Mouse (Mus musculus) adipocyte (in vitro differentiated cells): ENCODE results near the gene Stk39.

Experiments used
- DNase-seq: peaks from one replicate; pipeline ENCODE4 v3.0.0-alpha.2; 2016; ENCODE audit warnings: low spot score

Stk39 gene

DNA sequence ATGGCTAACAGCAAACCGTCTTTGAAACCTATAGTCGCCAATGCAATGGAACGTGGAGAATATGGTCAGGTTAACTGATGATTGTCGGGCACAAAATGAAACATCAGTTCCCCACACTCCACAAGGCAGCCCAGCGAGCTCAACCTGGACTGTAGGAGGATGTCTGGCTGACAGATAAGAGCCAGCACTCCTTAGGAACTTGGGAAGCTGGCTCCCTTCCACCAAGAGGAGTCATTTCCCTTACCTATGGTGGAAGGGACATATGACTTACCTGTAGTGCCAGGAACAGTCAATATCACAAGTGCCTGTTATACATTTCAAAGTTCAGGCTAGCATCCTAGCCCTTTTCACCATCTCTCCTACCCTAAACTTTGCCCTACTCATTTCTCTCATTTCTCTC is 14.0 kb downstream of the Stk39 start:
- no peak for DNase-seq

DNA sequence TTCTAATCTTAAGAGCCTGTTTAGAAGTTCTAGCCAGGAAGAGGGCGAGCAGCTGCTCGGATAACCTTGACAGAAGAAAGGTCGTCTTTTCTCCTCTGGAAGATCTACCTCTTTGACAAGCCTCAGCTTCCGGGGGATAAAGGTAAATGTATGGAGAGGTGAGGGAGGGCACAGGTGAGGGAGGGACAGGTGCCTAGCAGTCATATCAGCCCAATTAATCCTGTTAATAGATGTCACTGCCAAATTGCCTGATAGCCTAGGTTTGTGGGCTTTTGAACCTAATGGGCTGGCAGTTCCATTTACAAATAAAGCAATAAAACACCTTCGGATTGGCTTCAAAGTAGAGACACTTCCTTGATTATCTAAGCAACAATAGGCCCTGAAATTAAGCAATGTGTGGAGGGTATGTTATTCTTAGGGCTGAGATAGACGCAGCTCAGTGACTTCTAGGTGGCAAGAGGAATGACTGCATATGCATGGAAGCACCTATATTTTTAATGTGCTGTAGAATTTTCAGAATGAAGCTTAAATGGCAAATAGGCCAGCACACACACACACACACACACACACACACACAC is 14.5 kb downstream of the Stk39 start:
- no peak for DNase-seq

DNA sequence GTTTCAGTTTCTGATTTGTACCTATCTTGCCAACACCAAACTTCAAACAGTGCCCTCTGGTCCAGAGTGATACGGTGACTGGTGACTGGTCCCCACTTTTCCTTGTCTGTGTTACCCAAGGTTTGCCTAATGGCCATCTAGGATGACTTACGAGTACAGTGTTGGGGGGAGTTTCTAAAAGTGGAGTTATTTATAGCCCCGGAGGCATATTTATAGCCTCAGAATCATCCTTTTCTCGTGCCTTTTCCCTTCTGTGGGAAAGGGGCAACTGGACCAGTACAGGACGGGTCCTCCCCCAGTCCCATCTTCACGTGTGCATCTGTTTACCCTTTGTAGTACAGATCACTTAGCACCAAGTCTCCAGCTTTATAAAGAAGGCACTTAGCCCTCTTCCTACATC is 15.2 kb downstream of the Stk39 start:
- DNase-seq = no peak

DNA sequence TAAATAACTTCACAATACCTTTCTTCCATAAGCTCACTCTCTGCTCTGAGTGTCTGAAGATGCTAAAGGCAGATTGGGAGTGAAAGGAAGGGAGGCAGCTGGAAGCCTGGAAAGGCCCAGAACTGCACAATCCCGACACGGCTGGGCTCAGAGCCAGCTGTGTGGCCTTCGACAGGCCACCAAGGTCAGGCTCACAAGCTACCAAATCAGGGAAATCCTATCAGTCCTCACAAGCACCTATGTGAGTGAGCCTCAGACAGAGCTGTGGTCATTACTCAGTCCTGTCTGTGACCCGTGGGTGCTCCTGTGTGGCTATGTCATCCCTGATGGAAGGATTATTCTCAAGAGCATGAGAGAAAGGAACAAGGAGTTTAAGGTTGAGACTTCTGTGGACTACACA is 19.7 kb downstream of the Stk39 start:
- DNase-seq = no peak

DNA sequence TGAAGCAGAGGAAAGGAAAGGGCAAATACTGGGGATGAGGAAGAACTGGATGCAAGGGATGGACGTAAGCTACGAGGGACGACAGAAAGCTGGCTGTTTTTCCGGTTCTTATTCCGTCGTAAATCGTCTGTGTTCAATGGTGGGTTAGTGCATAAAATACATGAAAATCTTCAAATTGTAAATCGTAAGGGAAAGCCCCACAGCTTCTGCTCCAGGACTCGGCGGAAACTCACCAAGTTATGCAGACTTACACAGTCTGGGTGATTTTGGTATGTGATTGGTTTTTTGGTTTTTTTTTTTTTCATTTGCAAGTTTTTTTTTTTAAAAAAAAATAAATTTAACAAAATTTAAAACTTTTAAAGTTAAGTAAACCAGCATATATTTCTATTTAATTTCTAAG is 24.0 kb downstream of the Stk39 start:
- DNase-seq = no peak

DNA sequence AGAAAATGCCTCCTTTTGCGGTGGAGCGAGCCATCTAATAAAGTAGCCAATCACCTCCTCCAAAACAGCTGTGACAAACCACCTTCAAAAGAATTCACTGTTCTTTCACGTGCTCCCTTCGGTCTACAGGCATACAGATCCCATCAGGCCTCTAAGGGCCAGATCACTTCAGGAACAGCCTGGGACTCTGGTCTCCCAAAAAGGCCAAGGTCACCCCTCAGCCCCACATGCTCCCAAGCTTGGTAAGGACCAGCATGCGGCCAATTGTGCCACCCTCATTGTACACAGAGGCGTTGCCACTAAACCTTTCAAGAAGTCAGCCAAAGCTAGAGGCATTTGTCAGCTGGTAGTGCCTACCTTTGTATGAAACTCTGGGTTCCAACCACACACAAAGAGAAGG is 28.9 kb downstream of the Stk39 start:
- no peak for DNase-seq

DNA sequence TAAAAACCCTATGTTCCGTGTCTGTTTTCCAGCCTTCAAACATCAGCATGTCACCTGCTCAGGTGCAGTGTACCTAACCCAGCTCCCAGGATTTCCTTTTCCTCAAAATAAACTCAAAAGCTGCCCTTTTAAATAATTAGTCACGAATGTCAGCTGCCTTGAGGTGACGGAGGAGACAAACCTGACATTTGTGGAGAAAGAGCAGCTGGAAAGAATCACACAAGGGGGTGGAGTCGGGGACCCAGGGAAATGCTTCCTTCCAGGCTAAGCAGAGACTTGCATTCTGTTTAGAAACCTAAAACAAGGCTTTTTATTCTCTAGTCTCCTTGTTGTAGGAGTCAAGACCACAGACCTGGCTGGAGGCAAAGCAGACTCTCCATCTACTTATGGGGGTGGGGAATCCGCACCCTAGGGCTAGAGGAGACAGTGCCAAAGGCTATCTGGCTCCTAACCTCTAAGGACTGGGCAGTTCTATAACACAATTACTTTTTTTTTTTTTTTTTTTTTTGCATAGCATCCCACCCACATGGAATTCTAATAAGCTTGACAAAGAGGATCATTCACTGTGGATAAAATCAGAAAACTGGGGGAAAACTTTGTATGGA is 29.9 kb downstream of the Stk39 start:
- DNase-seq = no peak

DNA sequence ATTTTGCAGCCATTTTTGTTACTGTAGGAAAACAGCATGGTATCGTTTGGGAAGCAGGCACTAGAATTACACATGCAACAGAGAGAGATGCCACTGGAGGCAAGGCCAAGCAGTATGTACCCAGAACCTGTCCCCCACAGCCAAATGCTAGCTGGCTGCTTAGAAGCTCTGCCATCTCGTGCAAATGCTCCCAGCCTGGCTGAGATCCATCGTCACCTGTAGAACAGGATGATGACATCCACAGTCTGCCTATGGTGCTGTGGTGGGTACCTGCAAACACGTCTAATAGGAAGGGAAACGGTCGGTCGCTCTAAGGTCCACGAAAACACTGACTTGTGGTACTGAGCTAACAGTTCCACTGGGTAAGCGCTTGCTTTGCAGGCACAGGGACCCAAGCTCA is 32.5 kb downstream of the Stk39 start:
- DNase-seq = no peak

DNA sequence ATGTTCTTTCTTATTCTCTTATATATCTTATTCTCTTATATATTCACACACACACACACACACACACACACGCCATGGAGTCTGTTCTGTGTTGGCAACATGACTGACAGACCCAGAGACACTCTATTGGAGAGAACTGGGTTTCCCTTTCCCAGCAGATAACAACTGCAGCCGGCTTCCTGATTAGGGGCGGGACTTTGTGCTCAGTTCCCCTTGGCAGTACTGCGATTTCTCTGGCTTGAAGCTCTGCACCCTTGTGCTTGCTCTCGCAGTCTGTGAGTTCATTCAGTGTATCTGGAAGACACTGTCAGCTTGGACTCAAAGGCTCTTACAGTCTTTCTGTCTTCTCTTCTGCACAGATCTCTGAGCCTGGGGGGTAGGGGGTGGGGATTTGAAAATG is 34.1 kb downstream of the Stk39 start:
- DNase-seq = no peak

DNA sequence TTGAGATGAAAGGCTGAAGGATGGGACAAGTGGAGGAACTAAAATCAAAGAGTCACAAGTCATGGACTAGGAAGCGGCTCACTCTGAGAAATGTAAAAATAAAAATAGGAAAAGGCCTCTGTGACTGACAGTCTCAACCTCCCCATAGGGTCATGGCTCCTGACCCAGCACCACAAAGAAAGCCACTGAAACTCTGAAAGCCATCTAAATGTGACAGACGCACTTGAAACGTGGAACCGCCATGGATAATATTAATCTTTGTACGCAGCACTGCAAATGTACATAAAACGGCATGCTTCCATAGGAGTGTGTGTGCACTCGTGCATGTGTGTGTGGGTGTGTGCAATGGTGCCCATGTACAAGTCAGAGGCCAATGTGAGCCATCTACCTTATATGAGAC is 34.9 kb downstream of the Stk39 start:
- no peak for DNase-seq

DNA sequence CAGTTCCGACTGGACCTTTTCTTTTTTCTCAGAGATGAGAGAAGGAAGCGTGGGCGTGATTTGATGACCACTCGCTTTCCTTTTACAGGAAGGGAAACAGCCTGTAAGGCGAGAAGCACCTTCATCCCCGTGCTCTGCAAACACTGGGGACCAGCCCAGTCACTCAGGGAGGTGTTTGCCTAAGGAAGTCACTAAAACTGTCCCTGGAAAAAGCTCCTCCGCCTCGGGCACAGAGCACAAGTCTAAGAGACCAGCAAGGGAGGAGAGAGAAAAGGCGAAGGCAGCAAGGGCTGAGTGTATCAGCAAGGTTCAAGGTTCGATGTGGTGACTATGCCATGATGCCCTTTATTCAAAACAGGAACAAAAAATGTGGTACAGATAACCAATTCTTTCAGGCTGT is 35.8 kb downstream of the Stk39 start:
- no peak for DNase-seq

DNA sequence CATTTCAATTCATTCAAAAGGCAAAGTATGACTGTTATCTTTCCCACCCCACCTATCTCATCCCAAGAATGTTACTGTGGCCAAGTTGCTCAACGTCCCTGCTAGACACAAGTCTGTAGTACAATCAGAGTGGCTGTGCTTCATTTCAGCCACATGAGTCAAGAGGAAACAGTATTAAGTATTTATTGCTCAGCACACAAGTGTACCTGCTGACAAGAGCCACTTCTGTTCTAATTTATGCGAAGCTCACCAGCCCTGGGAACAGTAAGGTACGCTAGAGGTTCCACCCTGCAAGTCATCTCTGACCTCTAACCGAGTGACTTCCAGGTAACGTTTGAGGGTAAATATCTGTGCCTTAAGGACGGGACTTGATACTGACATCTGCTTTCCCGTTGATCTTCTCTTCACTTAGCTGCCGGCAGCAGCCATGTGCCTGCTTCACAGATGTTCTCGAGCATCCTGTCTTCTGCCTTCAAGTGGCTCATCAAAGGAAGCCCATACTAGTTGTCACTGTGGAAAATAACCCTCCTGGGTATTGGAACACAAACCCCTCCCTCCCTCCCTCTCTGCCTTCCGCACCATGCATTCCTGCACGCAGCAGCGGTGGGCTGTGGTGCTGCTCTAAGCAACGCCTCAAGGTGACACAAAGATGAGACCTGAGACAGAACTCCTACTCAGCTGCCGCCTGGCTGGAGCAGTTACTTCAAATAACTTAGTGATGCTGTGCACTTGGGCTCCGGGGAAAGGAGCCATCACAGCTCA is 36.4 kb downstream of the Stk39 start:
- no peak for DNase-seq

DNA sequence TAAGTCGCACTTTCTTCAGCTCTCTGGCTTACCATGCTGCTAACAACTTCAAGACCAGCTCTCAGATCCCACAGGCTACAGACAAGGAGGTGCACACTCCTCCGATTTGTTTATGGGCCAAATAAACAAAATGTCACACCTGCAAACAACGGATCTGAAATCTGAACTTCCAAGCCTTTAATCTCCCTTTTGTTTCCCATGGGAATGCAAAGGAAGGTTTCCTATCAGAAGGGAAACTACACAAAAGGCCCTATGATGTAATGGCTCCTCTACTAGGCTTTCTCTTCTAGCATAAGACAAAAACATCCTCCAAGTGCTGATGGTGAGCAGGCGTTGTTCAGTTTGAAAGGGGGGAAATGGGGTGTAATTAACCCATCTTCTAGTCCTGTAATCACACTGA is 37.1 kb downstream of the Stk39 start:
- no peak for DNase-seq

DNA sequence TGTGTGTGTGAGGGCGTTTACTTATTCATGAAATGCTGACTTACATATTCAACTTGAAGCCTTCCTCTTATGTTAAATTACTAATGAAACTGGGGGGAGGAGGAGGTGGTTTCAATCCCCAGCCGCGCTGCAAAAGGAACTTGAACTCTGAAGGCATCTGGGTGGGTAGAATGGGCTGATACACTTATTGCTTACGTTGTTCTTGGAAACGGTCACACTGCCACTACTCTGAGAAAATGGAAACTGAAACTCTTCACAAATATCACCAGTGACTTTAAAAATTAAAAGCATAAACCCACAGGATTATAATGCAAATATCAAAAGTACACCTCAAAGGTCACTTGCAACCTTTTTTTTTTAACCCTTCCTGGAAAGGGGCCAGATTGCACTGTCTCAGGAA is 37.5 kb downstream of the Stk39 start:
- no peak for DNase-seq

DNA sequence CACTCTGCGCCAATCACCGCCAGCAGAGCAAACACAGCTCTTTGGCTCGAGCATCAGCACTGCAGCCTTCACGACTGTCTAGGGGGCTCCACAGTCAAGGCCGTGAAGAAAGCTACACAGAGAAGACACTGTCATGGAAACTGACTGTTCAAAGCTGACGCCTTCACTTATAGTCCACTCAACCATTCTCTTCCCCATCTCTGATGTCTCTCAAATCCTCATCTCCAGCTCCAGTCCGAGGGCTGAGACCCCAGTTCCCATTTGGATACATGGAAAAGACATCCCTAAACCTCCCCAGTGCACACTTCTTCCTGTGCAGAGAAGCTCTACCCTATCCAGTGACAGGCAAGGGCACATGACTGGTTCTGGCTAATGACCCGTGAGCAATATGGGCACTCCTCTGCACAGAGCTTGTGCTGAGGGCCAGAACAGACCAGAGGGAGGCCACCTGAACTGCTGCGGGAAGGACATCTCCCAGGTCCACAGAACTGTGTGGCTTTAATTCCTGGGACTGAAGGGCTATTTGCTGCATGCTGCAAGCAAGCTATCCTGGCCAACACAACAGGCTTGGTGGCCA is 38.2 kb downstream of the Stk39 start:
- DNase-seq = no peak

DNA sequence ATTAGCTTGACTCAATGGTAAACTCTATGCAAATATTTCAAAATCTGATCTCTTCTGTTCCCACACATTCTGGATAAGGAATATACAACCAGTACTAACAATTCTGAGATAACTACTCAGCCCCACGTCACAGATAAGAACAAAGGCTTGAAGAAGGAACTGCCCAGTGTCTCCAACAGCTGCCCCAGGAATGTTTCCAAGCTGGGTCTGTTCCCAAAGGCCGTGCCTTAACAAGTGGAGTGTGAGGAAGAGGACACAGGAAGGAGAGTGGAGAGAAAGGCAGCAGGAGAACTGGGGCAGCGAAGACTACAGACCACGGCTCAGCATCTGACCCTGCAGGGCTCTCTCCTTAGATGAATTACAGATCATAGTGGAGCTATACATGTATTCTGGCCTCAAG is 39.2 kb downstream of the Stk39 start:
- no peak for DNase-seq

DNA sequence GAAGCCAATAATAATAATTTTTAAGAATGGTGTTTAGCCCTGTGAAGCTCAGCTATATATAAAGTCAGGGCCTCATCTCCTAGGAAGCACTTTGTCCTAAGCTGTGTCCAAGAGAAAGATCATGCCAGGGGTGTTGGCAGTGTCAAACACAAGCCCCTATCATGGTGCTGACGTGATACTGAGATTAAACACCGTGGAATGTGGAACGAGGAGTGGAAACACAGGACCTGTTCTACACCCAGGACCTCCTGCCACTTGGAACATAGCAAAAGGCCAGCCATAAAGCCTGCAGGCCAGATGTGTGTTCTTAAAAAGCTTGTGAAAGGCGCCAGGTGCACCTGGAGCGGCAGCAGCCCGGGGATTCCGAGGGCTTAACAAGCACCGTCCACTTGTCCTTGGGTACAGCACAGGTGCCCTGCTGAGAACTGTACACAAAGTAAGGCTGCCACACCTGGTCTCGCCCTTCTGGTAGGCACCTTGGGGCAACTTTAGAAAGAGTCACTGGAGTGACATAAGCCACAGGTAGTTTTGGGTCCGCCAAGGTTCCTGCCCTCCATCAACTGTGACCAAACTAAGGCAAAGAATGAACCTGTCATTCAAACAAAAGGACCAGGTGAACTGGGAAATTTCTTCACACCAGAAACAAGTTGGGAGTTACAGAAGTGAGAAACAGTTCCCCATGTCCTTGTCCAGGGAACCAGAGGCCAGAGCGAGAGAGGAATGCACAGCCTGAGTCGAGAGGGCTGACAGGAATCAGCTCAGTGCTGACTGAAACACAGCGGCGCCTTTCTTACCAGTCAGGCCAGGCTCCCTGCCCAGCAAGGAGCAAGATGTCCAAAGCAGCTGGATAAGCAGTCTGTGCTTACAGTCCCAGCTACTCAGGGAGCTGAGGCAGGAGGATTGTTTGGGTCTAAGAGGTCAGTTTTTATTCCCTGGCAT is 40.8 kb downstream of the Stk39 start:
- no peak for DNase-seq

DNA sequence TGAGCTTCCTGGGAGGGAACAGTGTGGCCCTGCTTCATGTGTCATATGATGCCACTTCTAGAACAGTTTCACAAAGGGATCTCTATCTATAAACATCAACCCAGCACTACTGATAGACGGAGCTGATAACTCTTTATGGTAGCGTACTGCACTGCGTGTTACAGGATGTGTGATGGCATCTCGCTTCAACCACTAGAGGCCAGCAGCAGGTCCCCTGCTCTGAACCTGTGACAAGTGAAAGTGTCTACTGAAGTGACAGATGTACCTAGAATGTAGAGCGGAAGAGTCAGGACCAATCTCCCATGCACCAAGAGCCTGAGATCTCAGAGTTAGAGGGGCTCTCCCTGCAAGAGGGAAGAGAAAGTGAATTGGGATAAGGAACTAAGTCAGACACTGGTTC is 41.6 kb downstream of the Stk39 start:
- DNase-seq = no peak

DNA sequence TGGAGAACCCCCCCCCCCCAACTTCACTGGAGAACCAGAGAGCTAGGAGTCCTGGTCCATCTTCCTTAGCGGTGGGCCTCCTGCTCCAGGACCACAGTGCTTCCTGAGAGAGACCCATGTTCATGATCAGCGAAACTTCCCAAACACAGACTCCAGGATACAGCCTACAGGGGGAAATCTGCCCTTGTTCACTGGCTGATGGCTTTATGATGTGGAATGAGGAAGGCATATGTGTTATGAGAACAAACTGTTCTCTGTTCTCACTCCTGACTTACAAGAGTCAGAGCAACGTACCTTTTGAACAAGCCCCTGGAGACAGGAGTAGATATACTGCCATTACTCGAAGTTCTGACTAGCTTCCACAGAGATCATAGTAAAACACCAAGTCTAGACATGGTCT is 42.6 kb downstream of the Stk39 start:
- no peak for DNase-seq

DNA sequence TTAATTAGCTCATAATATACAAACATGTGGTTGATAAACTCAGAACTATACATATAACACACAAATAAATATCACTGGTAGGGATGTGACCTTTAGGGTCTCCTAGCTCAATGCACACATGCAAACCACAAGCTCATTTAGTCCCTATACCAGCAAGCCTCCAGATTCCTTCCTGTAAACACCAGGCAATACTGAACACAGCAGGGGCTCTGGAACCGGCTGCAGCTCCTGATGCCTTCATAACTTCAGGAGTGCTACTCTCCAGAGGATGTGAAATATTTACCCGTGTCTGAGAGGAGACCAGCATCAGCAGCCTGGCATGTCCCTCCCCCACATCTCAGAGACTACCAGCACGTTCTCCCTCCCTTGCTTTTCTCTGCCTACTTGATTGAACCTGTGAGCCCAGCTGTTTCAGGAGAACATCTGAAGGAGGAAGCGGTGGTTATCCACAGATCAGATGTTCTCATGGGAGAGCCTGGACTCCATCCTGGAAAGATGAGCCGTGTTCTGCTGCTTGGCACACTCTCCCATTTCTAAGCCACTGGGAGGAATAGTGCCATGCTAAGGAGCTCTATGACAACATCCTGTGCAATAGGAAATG is 45.0 kb downstream of the Stk39 start:
- DNase-seq = no peak

DNA sequence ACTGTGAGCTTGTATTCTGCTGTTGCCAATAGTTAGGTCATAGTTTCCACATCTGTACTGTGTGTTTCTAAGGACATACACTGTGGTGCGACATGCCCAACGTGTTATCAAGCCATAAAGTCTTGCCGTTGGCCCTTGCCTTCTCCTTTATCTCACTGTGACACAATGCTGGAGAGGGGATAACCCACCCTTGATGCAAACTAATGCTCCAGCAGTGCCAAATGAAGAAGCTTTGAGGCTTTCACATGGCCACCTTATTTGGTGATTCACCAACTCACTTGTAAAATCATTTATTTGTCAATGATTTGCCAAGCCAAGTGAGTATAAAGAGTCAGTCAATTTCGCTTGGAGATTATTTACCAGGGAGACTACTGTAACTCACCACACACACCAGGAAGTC is 46.0 kb downstream of the Stk39 start:
- DNase-seq = no peak

DNA sequence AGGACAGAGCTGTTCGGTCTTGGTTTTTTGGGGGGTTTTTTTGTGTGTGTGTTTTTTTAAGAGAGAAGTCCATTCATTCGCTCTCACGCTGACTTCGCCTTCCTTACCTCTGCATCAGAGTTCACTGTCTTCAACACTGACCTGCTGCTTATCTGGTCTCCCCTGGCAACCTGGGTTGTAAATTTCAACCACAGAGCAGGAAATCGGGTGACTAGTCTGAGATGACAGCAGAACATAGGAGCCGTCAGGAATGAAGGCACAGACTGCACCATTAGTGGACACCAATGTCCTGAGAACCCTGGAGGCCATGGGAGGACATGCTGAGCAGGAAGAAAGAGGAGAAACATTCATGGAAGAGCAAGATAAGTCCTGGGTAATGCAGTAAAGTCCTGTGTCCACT is 51.1 kb downstream of the Stk39 start:
- DNase-seq = no peak
